Mouse (Mus musculus) heart, embryonic 10.5 days (tissue): ENCODE results near the gene Osgin1. TPM values are rescaled to one million over a fixed set of nuclear protein-coding genes. Genes with fewer than 3 reads are reported as not detected.

Experiments used
- DNase-seq: peaks from one replicate; pipeline ENCODE4 v3.0.0-alpha.2; 2017; ENCODE audit warnings: low spot score
- H3K27ac ChIP-seq: fragments of 300-500 bp; sonication (generic); 2 replicates; pipeline ENCODE4 v1.5.1; 2016; ENCODE audit warnings: mild to moderate bottlenecking
- H3K27me3 ChIP-seq: fragments of 300-500 bp; sonication (generic); 2 replicates; pipeline ENCODE4 v1.6.1; 2016; ENCODE audit warnings: mild to moderate bottlenecking; ENCODE audit not compliant: poor library complexity, insufficient read depth, severe bottlenecking
- H3K36me3 ChIP-seq: fragments of 300-500 bp; sonication (generic); 2 replicates; pipeline ENCODE4 v1.6.1; 2016; ENCODE audit warnings: mild to moderate bottlenecking, moderate library complexity
- H3K4me1 ChIP-seq: fragments of 300-500 bp; sonication (generic); 2 replicates; pipeline ENCODE4 v1.6.1; 2016; ENCODE audit warnings: mild to moderate bottlenecking
- H3K4me3 ChIP-seq: fragments of 300-500 bp; sonication (generic); 2 replicates; pipeline ENCODE4 v1.5.1; 2016; ENCODE audit warnings: mild to moderate bottlenecking, moderate library complexity
- H3K9me3 ChIP-seq: fragments of 300-500 bp; sonication (generic); 2 replicates; pipeline ENCODE4 v1.6.1; 2016; ENCODE audit warnings: mild to moderate bottlenecking, moderate library complexity
- WGBS: fragments of 180-500 bp; shearing (Covaris S2); methylation state at CpG from one replicate; pipeline ENCODE4 v1.1.7; 2016; 5-methylcytosine and 5-hydroxymethylcytosine counted together
- polyA plus RNA-seq: library from polyadenylated mRNA; unstranded; fragments of >200 nt; fragmentation: Nextera tagmentation; extraction: Ambion mirVana; gene quantifications from 2 replicates; pipeline ENCODE4 v1.2.1, GENCODE M21; 2016

The Osgin1 gene
- polyA plus RNA-seq, 1 experiment from 2014 or later: 2.7 TPM

- Histone ChIP-seq H3K27me3 (peaks cover 50% of the 10 kb centered on the region), H3K4me1 (peaks cover 23% of the 10 kb centered on the region), H3K4me3 (no peak overlapping the region), H3K27ac (no peak overlapping the region), H3K9me3 (no peaks in the 10 kb centered on the region), H3K36me3 (no peaks in the 10 kb centered on the region)
- no peak for DNase-seq
- 80% methylated on average over 5 of the region's 5 CpGs for WGBS
Observed at GRCm38 (mm10) chr8:119452919-119453318, 19.0 kb downstream of the Osgin1 start.

- 85% methylated on average over 5 of the region's 5 CpGs for WGBS
- H3K4me1 ChIP-seq: peaks cover 24% of the 10 kb centered on the region; the same call in 1 of the 2 replicates
- H3K27me3 ChIP-seq: peaks cover 18% of the 10 kb centered on the region
- H3K27ac ChIP-seq: no peak overlapping the region; the same call in 1 of the 2 replicates
- no peaks in the 10 kb centered on the region for H3K9me3 ChIP-seq
- H3K36me3 ChIP-seq: no peaks in the 10 kb centered on the region
- no peak overlapping the region for H3K4me3 ChIP-seq
- DNase-seq: no peak
Observed at GRCm38 (mm10) chr8:119456045-119456444, 22.1 kb downstream of the Osgin1 start.

- Histone ChIP-seq H3K4me1 (peaks cover 32% of the 10 kb centered on the region), H3K27me3 (peaks cover 31% of the 10 kb centered on the region), H3K4me3 (0 out of 2 replicates have a peak overlapping the region, but pooled peaks have one; percentile 3), H3K9me3 (no peaks in the 10 kb centered on the region), H3K36me3 (no peaks in the 10 kb centered on the region), H3K27ac (no peak overlapping the region)
- no peak for DNase-seq
- 35% methylated on average over 16 of the region's 16 CpGs for WGBS
Observed at GRCm38 (mm10) chr8:119459724-119460123, 25.8 kb downstream of the Osgin1 start.

- Histone ChIP-seq H3K27ac (no peak overlapping the region), H3K4me3 (no peak overlapping the region), H3K4me1 (peaks cover 32% of the 10 kb centered on the region), H3K27me3 (peaks cover 47% of the 10 kb centered on the region), H3K9me3 (no peaks in the 10 kb centered on the region), H3K36me3 (no peaks in the 10 kb centered on the region)
- DNase-seq: no peak
- WGBS: 85% methylated on average over 9 of the region's 9 CpGs
Observed at GRCm38 (mm10) chr8:119461356-119461755, 27.4 kb downstream of the Osgin1 start.

GRCm38 (mm10) chr8:119463709-119464108 is 29.8 kb downstream of the Osgin1 start:
- Histone ChIP-seq H3K27ac (no peak overlapping the region), H3K27me3 (peaks cover 61% of the 10 kb centered on the region), H3K4me3 (no peak overlapping the region), H3K9me3 (no peaks in the 10 kb centered on the region), H3K36me3 (no peaks in the 10 kb centered on the region), H3K4me1 (peaks cover 39% of the 10 kb centered on the region)
- no peak for DNase-seq
- 57% methylated on average over 7 of the region's 7 CpGs for WGBS

- peak; percentile 90 for DNase-seq
- WGBS: 3% methylated on average over 18 of the region's 18 CpGs
- H3K36me3 ChIP-seq: no peaks in the 10 kb centered on the region
- no peak overlapping the region for H3K27ac ChIP-seq
- peak overlapping the region; percentile 45 for H3K4me3 ChIP-seq
- peaks cover 35% of the 10 kb centered on the region for H3K4me1 ChIP-seq
- H3K27me3 ChIP-seq: peaks cover 67% of the 10 kb centered on the region
- no peaks in the 10 kb centered on the region for H3K9me3 ChIP-seq
Observed at GRCm38 (mm10) chr8:119466105-119466504, 32.2 kb downstream of the Osgin1 start.

- Histone ChIP-seq H3K4me3 (no peak overlapping the region), H3K4me1 (peaks cover 35% of the 10 kb centered on the region), H3K9me3 (no peaks in the 10 kb centered on the region), H3K27ac (0 out of 2 replicates have a peak overlapping the region, but pooled peaks have one; percentile 7), H3K27me3 (peaks cover 65% of the 10 kb centered on the region), H3K36me3 (no peaks in the 10 kb centered on the region)
- 71% methylated on average over 10 of the region's 10 CpGs for WGBS
- no peak for DNase-seq
Observed at GRCm38 (mm10) chr8:119466794-119467193, 32.9 kb downstream of the Osgin1 start.

GRCm38 (mm10) chr8:119468091-119468490 is 34.2 kb downstream of the Osgin1 start:
- no peak overlapping the region for H3K4me3 ChIP-seq
- DNase-seq: no peak
- WGBS: 88% methylated on average over 8 of the region's 8 CpGs

GRCm38 (mm10) chr8:119478684-119479083 is 44.8 kb downstream of the Osgin1 start:
- WGBS: 33% methylated on average over 5 of the region's 5 CpGs
- H3K9me3 ChIP-seq: no peaks in the 10 kb centered on the region
- no peak for DNase-seq
- H3K27me3 ChIP-seq: peaks cover 18% of the 10 kb centered on the region
- H3K4me3 ChIP-seq: no peak overlapping the region
- peaks cover 17% of the 10 kb centered on the region for H3K4me1 ChIP-seq
- H3K36me3 ChIP-seq: no peaks in the 10 kb centered on the region
- H3K27ac ChIP-seq: no peak overlapping the region

More at GRCm38 (mm10) chr8:119468091-119468490, 34.2 kb downstream of the Osgin1 start:
- peaks cover 36% of the 10 kb centered on the region for H3K4me1 ChIP-seq
- no peaks in the 10 kb centered on the region for H3K9me3 ChIP-seq
- peaks cover 64% of the 10 kb centered on the region for H3K27me3 ChIP-seq
- no peak overlapping the region for H3K27ac ChIP-seq
- no peaks in the 10 kb centered on the region for H3K36me3 ChIP-seq

- Histone ChIP-seq H3K9me3 (no peaks in the 10 kb centered on the region), H3K4me1 (peaks cover 14% of the 10 kb centered on the region; the same call in 1 of the 2 replicates), H3K4me3 (no peak overlapping the region), H3K27ac (no peak overlapping the region), H3K27me3 (peaks cover 13% of the 10 kb centered on the region), H3K36me3 (no peaks in the 10 kb centered on the region)
- no peak for DNase-seq
- 78% methylated on average over 11 of the region's 11 CpGs for WGBS
Observed at GRCm38 (mm10) chr8:119484145-119484896, 50.4 kb downstream of the Osgin1 start.

- Histone ChIP-seq H3K9me3 (no peaks in the 10 kb centered on the region), H3K4me1 (peaks cover 34% of the 10 kb centered on the region), H3K36me3 (no peaks in the 10 kb centered on the region), H3K27ac (no peak overlapping the region), H3K27me3 (peaks cover 8% of the 10 kb centered on the region), H3K4me3 (no peak overlapping the region)
- WGBS: 69% methylated on average over 7 of the region's 7 CpGs
- DNase-seq: no peak
Observed at GRCm38 (mm10) chr8:119487093-119487492, 53.2 kb downstream of the Osgin1 start.
